Mouse (Mus musculus) left cerebral cortex, adult 2 months (tissue): ENCODE measurements around the gene Fzd10. TPM values are rescaled to one million over a fixed set of nuclear protein-coding genes. Genes with fewer than 3 reads are reported as not detected.

Experiments
- DNase-seq, 2 experiments: peaks; one replicate each; pipeline ENCODE4 v3.0.0; 2021 to 2022; ENCODE audit warnings: low spot score in 2 of 2, mixed read lengths in 1 of 2; ENCODE audit errors: extremely low spot score in 1 of 2
- H3K27ac ChIP-seq: fragments of 200-600 bp; 2 replicates; pipeline ENCODE4 v1.8.1; 2022
- H3K4me3 ChIP-seq: fragments of 200-600 bp; 2 replicates; pipeline ENCODE4 v1.8.1; 2022
- CTCF ChIP-seq: fragments of 200-600 bp; IDR thresholded peaks from 2 replicates; pipeline ENCODE4 v1.8.1; 2022; ENCODE audit warnings: antibody characterized with exemption, mild to moderate bottlenecking, moderate library complexity
- intact Hi-C: fragments of 180-260 bp; cut with DNase I; formaldehyde crosslinking; loops from one replicate; pipeline ENCODE4 v1.15.1; 2025
- total RNA-seq, 2 experiments: library from RNA; stranded (reverse); gene quantifications; 2 replicates each; pipeline ENCODE4 v1.2.3; 2021

Gene Fzd10
- total RNA-seq, 2 experiments from 2014 or later, result 1.9 to 3.0 TPM

DNA sequence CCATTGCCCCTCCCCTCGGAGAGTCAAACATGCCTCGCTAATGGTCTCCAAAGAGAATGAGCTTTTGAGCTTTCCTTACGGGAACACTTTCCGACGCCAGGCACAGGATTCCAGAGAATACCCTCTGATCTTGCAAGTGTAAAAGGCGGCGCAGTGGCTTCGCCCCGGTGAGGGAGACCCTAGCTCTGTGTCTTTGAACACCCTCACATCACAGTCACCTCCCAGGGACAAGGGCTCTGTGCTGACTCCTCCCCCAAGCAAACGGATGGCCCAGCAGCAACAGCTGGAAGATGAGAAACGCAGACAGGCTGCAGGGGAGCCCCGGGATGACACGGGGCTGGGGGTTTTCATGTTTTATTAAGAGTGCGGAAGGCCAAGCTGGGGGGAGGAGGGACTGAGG lies 6.0 kb downstream of the Fzd10 start:
- TF ChIP-seq CTCF, result no peak
- DNase-seq, result no peak
- intact Hi-C loops, result no loop called here
- Histone ChIP-seq H3K4me3 (no peak overlapping the region), H3K27ac (no peak overlapping the region)

DNA sequence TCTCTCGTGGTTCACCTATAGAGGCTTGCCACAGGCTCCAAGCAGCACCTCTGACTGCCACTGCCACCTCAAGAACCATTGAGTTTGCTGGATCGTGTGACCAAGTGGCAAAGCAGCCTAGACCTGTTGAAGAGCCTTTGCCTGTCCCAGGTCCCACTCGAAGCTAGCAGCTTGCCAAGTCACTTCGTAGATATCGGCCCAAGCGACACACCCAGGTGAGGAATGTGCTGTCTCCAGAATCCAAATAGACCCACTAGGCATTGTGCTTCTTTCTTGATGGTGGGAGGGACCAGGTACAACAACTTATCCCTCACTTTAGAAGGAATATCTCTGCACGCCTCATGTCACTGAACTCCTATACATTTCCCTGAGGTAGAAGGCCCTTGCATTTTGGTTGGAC lies 8.4 kb downstream of the Fzd10 start:
- DNase-seq, result no peak
- Histone ChIP-seq H3K27ac (no peak overlapping the region), H3K4me3 (no peak overlapping the region)
- TF ChIP-seq CTCF, result no peak
- intact Hi-C loops, result no loop called here

DNA sequence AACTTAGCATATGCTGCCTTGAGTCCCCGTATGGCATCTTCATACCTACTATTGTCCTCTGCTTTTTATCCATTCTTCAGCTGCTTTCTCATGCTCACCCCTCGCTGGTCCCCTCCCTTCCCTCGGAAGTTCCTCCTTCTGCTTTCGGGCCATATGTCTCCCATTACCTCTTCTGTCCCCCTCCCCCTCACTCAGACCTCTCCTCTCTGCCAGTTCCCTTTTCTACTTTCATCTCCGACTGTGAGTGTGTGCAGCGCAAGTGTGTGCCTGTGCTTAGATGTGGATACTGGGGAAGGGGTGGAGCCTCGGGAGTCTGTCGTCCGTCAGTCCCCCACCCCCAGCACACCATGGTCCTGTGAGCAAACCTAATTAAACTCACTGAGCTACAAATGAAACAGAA lies 17.0 kb downstream of the Fzd10 start:
- TF ChIP-seq CTCF, result no peak
- intact Hi-C loops, result no loop called here

DNA sequence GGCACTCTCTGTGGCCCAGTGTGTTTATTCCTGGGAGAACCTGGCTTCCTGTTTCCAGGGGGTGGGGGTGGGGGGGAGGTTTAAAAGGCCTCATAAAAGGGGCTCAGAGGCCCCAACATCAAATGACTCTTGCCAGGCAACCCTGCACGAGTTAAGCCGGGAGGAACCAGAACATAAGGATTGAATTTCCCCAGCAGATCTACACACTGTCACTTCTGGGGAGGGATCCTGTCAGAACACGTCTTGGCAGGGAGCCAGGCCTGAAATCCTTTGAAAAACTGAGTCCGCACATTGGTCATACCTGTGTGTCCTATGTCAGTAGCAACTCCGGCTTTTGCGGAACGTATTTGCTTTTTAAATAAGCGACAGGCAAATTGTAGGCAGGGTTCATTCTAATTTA lies 19.3 kb downstream of the Fzd10 start:
- TF ChIP-seq CTCF, result no peak
- Histone ChIP-seq H3K4me3 (no peak overlapping the region), H3K27ac (no peak overlapping the region)
- intact Hi-C loops, result no loop called here
- DNase-seq, result no peak

More for the DNA sequence above, 17.0 kb downstream of the Fzd10 start:
- no peak overlapping the region for H3K27ac ChIP-seq
- no peak overlapping the region for H3K4me3 ChIP-seq
- no peak for DNase-seq

DNA sequence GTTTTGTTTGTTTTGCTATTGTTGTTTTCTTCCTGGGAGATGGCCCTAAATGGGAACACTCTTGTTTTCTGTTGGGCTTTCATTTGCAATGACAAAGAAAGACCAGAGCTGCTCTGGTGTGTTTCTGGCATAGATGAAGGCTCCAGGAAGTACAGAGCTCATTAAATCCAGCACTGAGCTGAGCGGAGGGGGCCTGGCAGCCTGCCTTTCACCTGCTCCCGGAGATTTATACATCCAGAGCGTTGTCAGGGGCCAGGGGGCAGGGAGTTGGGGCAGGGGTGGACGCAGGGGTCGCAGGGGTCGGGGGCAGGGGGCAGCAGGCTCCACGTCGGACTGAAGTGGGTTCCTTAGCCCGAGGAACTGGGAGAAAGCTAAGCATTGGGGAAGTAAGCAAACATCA lies 19.8 kb downstream of the Fzd10 start:
- TF ChIP-seq CTCF, result no peak
- no peak overlapping the region for H3K4me3 ChIP-seq
- DNase-seq, result no peak
- intact Hi-C loops, result no loop called here
- no peak overlapping the region for H3K27ac ChIP-seq

DNA sequence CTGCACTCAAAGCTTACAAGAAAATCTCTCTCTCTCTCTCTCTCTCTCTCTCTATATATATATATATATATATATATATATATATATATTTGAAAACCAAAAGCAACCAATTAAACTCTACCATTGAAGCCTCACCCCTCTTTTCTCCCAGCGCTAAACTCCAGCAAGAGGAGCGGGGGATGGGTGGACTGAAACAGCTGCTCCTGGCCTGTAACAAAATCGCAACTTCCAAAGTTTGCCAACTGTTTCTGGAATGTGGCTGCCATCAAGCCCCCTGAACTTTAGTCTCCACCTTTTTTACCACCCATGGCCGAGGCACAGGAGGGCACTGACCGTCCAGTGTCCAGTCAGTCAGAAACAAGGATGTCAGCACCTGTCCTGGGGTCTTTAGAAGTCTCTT lies 27.1 kb downstream of the Fzd10 start:
- intact Hi-C loops, result no loop called here
- no peak for DNase-seq
- TF ChIP-seq CTCF, result no peak
- H3K4me3 ChIP-seq, result no peak overlapping the region
- no peak overlapping the region for H3K27ac ChIP-seq

DNA sequence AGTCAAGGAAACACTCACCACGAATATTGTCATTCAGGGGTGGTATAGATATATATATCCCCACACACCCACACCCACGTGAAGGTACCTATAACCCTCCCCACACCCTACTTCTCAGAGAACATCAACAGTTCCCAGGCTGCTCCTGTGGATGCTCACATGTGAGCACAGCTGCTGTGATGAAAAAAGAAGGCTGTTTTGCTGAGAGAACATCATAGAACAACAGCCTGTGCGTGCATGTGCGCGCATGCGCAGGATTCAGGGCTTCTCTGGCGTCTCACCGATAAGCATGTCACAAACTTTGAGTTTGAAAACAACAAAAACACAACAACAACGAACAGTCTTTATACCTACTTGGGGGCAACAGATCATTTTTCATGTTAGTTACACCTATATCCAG lies 36.0 kb downstream of the Fzd10 start:
- no peak for DNase-seq
- H3K4me3 ChIP-seq, result no peak overlapping the region
- intact Hi-C loops, result no loop called here
- no peak for TF ChIP-seq CTCF
- H3K27ac ChIP-seq, result no peak overlapping the region

DNA sequence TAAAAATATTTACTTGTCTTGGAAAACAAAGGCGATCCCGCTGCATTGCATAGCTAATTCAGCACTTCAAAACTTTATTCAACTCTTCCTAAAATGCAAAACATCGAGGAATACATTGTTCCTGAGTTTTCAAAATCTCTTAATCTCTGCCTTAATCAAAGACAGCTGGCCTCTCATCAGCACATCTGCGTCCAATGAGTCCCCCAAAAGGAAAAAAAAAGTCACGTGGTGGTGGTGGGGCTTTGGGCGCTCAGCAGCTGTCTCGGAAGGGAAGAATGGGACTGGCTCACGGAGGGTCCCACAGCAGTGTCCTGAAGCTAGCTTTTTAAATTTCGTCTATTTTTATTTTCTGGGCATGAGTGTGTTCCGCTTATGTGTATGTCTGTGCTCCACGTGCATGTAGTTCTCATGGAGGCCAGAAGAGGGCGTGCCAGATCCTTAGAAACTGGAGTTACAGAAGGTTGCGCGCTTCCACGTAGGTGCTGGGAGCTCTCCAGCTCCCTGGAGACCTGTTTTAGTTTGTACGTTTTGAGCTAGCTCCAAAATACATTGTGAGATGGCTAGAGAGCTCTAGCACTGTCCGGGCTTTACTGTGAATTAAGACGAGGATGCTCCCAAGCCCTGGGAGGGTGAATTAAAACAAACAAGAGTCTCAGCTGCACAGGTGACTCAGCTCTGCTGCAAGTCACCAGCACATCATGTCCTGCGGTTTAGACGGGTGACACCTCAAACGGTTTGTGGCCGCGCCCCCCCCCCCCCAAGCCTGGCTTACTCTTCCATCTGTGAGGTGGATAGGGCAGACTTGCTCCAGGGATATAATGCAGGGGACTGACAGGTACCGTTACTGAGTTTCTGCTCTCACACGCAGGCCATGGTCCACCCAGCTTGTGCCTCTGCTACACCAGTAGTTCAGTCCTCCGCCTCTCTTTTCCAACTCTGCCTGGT lies 36.7 kb downstream of the Fzd10 start:
- Histone ChIP-seq H3K4me3 (no peak overlapping the region), H3K27ac (no peak overlapping the region)
- peak; percentile 1; the same call in 1 of the 2 replicates for TF ChIP-seq CTCF
- intact Hi-C loops, result no loop called here
- DNase-seq, result no peak

DNA sequence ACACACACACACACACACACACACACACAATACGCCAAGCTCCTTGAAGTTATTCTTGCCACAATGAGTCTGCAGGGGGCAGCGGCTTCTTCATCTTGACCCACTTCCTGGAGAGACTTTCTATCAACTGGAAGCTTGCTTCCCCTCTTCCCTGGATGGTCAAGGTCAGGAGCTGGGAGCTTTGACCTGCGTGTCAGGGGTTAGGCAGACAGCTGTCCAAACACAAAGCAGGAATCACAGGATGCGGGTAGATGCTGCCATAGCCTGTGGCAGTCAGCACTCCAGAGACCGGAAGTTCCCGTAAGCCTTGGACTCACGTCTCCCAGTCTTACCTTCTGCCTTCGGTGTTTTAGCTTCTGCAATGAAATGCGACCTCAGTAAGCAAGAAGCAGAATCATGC lies 38.1 kb downstream of the Fzd10 start:
- no peak for DNase-seq

DNA sequence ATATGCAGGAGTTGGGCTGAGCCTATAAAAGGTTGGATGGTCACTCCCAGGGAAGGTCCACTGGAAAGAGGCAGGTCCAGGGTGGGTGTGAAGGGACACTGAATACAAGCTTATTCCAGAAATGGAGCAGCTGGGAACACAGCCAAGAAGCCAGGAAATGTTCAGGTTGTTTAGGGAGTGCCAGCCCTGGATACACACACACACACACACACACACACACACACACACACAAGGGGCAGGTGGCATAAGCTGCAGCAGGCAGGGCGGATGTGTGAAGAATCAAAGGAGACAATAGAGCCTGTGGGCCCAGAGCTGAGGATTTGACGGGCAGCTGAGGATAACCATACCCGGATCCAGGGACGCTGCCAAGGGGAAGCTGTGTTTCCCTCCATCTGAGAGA lies 42.4 kb downstream of the Fzd10 start:
- Histone ChIP-seq H3K4me3 (no peak overlapping the region), H3K27ac (no peak overlapping the region)
- intact Hi-C loops, result no loop called here
- TF ChIP-seq CTCF, result no peak
- DNase-seq, result no peak

More for the DNA sequence above, 38.1 kb downstream of the Fzd10 start:
- no peak overlapping the region for H3K27ac ChIP-seq
- H3K4me3 ChIP-seq, result no peak overlapping the region
- intact Hi-C loops, result no loop called here
- TF ChIP-seq CTCF, result no peak

DNA sequence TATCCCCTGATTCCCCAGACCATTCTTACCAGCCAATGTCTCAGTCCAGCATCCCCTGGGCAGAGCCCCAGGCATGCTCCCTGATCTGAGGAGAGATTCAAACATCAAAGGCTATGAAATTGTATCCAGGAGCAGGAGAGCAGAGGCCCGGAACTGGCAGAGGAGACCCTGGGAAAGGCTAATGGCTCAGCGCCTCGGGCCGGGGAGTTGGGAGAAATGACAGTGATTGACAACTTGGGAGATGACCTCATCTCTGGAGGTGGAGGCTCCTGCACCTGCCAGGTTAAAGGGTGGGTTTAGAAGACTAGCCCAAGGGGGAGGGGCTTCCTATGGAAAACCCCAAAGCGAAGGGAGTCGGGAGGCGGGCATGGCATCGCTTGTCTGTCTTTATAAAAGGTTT lies 45.1 kb downstream of the Fzd10 start:
- TF ChIP-seq CTCF, result no peak
- H3K27ac ChIP-seq, result no peak overlapping the region
- intact Hi-C loops, result no loop called here
- DNase-seq, result no peak
- no peak overlapping the region for H3K4me3 ChIP-seq

DNA sequence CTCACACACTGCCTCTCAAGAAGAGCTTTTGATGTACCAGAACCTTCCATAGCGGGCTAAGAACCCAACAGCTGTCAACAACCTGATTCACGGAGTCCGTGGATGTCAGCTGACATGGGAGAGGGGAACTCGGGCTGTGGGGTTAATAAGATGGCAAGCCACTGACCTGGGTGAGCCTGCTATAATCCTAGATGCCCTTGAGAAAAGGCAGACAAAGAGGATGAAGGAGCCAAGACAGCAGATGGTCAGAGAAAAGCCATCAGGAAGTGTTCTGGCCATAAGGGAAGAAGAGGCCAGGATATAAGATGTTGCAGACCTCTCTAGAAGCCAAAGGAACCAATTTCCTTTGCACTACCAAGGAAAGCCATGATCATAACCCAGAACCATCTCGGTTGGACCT lies 45.6 kb downstream of the Fzd10 start:
- no peak overlapping the region for H3K4me3 ChIP-seq
- TF ChIP-seq CTCF, result no peak

DNA sequence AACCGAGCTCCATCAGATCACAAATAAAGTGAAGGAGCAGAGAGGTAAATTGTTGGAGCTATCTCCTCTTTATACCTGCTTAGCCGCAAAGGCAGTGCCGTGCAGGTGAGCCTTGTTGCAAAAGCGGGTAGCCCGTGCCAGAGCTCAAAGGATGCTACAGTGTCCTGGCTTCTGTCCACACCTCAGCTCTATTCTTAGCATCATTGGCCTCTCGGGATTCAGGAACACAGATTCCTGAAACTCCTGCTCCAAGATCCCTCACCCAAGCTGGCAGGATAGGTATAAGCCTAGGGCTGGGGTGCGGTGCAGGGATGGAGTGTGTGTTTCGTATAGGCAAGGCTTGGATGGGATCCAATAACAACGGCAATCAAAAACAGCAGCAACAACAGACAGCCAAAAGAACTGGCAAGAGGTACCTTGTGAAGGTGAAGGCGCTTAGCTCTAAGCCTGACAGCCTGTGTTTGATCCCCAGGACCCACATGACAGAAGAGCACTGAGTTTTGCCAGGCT lies 46.6 kb downstream of the Fzd10 start:
- Histone ChIP-seq H3K27ac (no peak overlapping the region), H3K4me3 (no peak overlapping the region)
- no peak for TF ChIP-seq CTCF
- intact Hi-C loops, result no loop called here
- DNase-seq, result no peak

More for the DNA sequence above, 45.6 kb downstream of the Fzd10 start:
- H3K27ac ChIP-seq, result no peak overlapping the region
- DNase-seq, result no peak
- intact Hi-C loops, result no loop called here
